ENCODE assay signal across 9 mouse cellular contexts in the genomic region with DNA sequence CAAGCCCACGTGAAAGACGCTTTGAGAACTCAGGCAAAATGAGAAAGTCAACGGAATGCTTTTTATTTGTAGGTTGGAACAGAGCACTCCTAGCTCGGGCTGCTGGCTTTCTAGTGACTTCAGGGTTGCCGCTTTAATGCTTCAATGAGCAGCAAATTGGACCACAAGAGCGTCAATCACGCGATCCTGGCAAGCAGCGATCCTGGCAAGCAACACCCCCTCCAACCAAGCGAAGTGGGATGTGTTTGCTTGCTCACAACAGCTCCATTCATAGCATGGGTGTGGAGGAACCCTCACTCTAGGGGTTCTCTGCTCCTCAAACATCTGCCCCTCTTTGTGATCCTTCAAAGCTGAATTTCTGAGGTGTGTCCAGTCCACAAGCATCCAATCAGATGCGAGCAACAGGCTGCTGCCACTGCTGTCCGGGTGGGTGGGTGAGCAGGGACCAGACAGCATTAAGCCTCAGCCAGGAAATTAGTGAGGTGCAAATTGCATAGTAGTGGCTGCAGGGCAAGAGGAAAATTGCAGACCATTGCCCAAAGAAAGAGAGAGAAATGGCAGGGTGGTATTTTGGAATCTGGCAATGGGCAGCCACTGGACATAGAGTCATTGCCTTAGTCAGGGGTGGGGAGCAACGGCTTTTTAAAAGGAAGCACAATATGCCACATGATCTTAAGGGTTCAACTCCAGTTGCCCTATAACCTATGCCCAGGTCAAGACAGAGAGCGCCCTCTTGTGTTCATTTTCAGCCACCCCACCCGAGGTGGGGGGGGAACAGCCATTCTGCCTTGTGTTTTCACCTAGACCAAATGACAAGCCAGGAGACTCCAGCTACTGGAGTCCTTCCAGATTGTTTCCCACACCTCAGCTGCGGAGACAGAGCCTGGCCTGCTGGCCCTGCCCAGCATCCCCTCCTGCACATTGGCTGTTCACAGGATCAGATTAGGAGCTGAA. TPM values are rescaled to one million over a fixed set of nuclear protein-coding genes. Genes with fewer than 3 reads are reported as not detected.
DNase-seq lines count a peak whose midpoint lies in the region; ATAC-seq and TF ChIP-seq lines count a peak whose summit lies in the region.
"Had no signal": no experiment of that assay in that cellular context is flagged by ENCODE, and none has a peak within 500 bp of the region (broad histone marks: within the 10 kb centered on the region; RNA-seq: fewer than 3 reads in every experiment).

No protein-coding gene starts in this region.

- H3K27ac ChIP-seq in lung, embryonic 14.5 days (ENCODE audit: low read depth): no peak overlapping the region
- no peak overlapping the region for H3K27ac ChIP-seq in forebrain, embryonic 14.5 days (ENCODE audit: low read depth, low read length)
- H3K27ac ChIP-seq in limb, embryonic 10.5 days: no peak overlapping the region
- H3K27ac ChIP-seq: liver, embryonic 13.5 days had no signal

- H3K9ac ChIP-seq in lung, embryonic 14.5 days: no peak overlapping the region
- H3K9ac ChIP-seq in forebrain, embryonic 14.5 days (ENCODE audit: low read length): no peak overlapping the region
- H3K9ac ChIP-seq: liver, embryonic 13.5 days had no signal

- peak; percentile 23 for DNase-seq in lung, embryonic 14.5 days
- no peak for DNase-seq in lung, postnatal 10 days
- DNase-seq in adipocyte (ENCODE audit: low spot score): peak; percentile 71
- peak; percentile 78 for DNase-seq in forebrain, embryonic 14.5 days (ENCODE audit: low spot score)
- DNase-seq in limb, embryonic 10.5 days (ENCODE audit: low spot score): peak; percentile 59
- DNase-seq in left cerebral cortex, postnatal 36 days (ENCODE audit: low spot score in 2 of 2): no peak
- no peak for DNase-seq in right cerebral cortex, postnatal 36 days (ENCODE audit: low spot score in 2 of 2)
- DNase-seq: liver, embryonic 13.5 days had no signal

- no peak overlapping the region for H3K4me2 ChIP-seq in lung, embryonic 14.5 days
- H3K4me2 ChIP-seq in forebrain, embryonic 14.5 days (ENCODE audit: low read length): no peak overlapping the region
- H3K4me2 ChIP-seq: liver, embryonic 13.5 days had no signal

- 40% methylated on average over 16 of the region's 16 CpGs for WGBS in lung, embryonic 14.5 days
- 11% methylated on average over 16 of the region's 16 CpGs for WGBS in forebrain, embryonic 14.5 days
- 31% methylated on average over 16 of the region's 16 CpGs for whole genome bisulfite sequencing in limb, embryonic 10.5 days

- peak; percentile 52 for TF ChIP-seq CTCF in lung, embryonic 14.5 days (IDR thresholded peaks at IDR 0.05; ENCODE audit: low read depth)

- H3K4me3 ChIP-seq in lung, embryonic 14.5 days (ENCODE audit: low read depth, low read length): no peak overlapping the region
- H3K4me3 ChIP-seq in forebrain, embryonic 14.5 days (ENCODE audit: low read depth, low read length): no peak overlapping the region
- H3K4me3 ChIP-seq in limb, embryonic 10.5 days: no peak overlapping the region
- H3K4me3 ChIP-seq: liver, embryonic 13.5 days had no signal

- H3K36me3 ChIP-seq in lung, embryonic 14.5 days (ENCODE audit: insufficient read depth): no peaks in the 10 kb centered on the region
- no peaks in the 10 kb centered on the region for H3K36me3 ChIP-seq in forebrain, embryonic 14.5 days (ENCODE audit: control insufficient read depth, insufficient read depth, low read length)
- H3K36me3 ChIP-seq in limb, embryonic 10.5 days: no peaks in the 10 kb centered on the region
- H3K36me3 ChIP-seq: liver, embryonic 13.5 days had no signal

- peaks cover 43% of the 10 kb centered on the region for H3K27me3 ChIP-seq in lung, embryonic 14.5 days (ENCODE audit: insufficient read depth, low read length)
- peaks cover 49% of the 10 kb centered on the region for H3K27me3 ChIP-seq in forebrain, embryonic 14.5 days (replicated peaks; ENCODE audit: control insufficient read depth, insufficient read depth, low read length)
- peaks cover 66% of the 10 kb centered on the region for H3K27me3 ChIP-seq in limb, embryonic 10.5 days (ENCODE audit: low read depth, poor library complexity, severe bottlenecking)

- no peaks in the 10 kb centered on the region for H3K9me3 ChIP-seq in lung, embryonic 14.5 days (ENCODE audit: low read depth, low read length)
- no peaks in the 10 kb centered on the region for H3K9me3 ChIP-seq in forebrain, embryonic 14.5 days (replicated peaks; ENCODE audit: control insufficient read depth, low read length)
- H3K9me3 ChIP-seq in limb, embryonic 10.5 days (replicated peaks): no peaks in the 10 kb centered on the region
- H3K9me3 ChIP-seq: liver, embryonic 13.5 days had no signal

- intact Hi-C loops in left cerebral cortex, postnatal 36 days (cut with DNase I): no loop called here

- H3K4me1 ChIP-seq in lung, embryonic 14.5 days (ENCODE audit: insufficient read depth): no peaks in the 10 kb centered on the region
- H3K4me1 ChIP-seq in forebrain, embryonic 14.5 days (ENCODE audit: control insufficient read depth, insufficient read depth, low read length): peaks cover 9% of the 10 kb centered on the region
- peaks cover 42% of the 10 kb centered on the region for H3K4me1 ChIP-seq in limb, embryonic 10.5 days
- H3K4me1 ChIP-seq: liver, embryonic 13.5 days had no signal

- no peak for ATAC-seq in lung, embryonic 14.5 days (ENCODE audit: insufficient read depth)
- ATAC-seq in forebrain, embryonic 14.5 days: peak; percentile 87
- ATAC-seq in megakaryocyte progenitor cell, adult 5-6 weeks (replicated peaks; ENCODE audit: poor library complexity): no peak

RNA-seq across cellular contexts. Expression of a gene that starts 5.4 kb away (rescaled TPM):
- 1.8 TPM in 2 replicates for polyA plus RNA-seq in lung, embryonic 14.5 days (2014; fragmentation: Nextera tagmentation; extraction: Ambion mirVana)
- polyA plus RNA-seq in forebrain, embryonic 14.5 days (2014; fragmentation: Nextera tagmentation; extraction: Ambion mirVana): 0.85 and 1.3 TPM in 2 replicates
- 0.70 and 1.5 TPM in 2 replicates for polyA plus RNA-seq in limb, embryonic 10.5 days (2016; fragmentation: Nextera tagmentation; extraction: Ambion mirVana)
- total RNA-seq in megakaryocyte progenitor cell, adult 5-6 weeks (2015): 14.4 and 15.0 TPM in 2 replicates
- 0.54 and 1.7 TPM in 2 replicates for total RNA-seq in megakaryocyte progenitor cell, adult 5-6 weeks (2017)
- total RNA-seq in left cerebral cortex, postnatal 36 days (2021): not detected

Comparison
In these comparisons a context has a peak if more than half of its experiments do, and no peak if none do; other contexts are left out.
1. DNase-seq: peak in lung, embryonic 14.5 days (single experiment), adipocyte (single experiment), forebrain, embryonic 14.5 days (single experiment) and limb, embryonic 10.5 days (single experiment); none in lung, postnatal 10 days (single experiment), left cerebral cortex, postnatal 36 days (0 of 2) and right cerebral cortex, postnatal 36 days (0 of 2).